8 mouse cellular contexts compared by ENCODE assay signal in the genomic region with DNA sequence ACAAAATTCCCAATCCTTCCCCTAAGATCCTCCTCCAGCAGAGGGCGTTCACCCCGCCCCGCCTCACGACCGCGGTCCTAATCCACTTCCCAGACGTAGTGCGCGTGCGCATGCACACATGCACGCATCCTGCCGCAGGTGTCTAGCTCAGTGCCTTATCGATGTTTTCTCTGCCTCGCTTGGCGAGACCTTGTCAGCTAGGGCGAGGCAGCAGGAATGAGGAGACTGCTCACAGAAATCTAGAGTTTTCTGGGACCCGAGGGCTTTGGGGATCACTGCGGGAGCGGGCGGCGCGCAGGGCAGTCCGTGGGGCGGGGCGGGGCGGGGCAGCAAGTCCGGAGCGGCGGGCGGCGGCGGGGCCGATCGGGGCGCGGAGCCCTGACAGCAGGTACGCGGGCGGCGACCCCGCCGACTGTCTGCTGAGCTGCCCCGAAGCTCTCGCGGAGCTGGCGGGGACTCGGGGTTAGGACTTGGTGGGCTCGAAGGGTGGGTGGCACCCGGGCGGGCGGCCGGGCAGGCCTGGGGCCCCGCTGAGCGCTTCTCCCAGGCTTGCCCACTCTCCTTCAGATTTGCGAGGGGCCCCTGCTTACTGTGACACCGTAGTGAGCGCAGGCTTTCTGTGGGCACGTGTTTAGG. TPM values are rescaled to one million over a fixed set of nuclear protein-coding genes. Genes with fewer than 3 reads are reported as not detected.
DNase-seq lines count a peak whose midpoint lies in the region; ATAC-seq and TF ChIP-seq lines count a peak whose summit lies in the region.

A gene (plus strand): TSS at position 314 of the 636 bp plus-strand sequence.

- peak within 1 kb of the TSS; percentile 58 for H3K27ac ChIP-seq in bone marrow macrophage, adult 2 months (ENCODE audit: insufficient read depth, low read depth, low read length)
- peak within 1 kb of the TSS; percentile 67 for H3K27ac ChIP-seq in embryonic fibroblast, embryonic 13.5 days (ENCODE audit: insufficient read depth, low read length)
- H3K27ac ChIP-seq in heart, embryonic 10.5 days: peak within 1 kb of the TSS; percentile 99
- H3K27ac ChIP-seq in kidney, embryonic 15.5 days: peak within 1 kb of the TSS; percentile 87

- DNase-seq in A20 (ENCODE audit: low read depth, low spot score) (peak; percentile 92), liver (peak; percentile 96)
- DNase-seq in heart, embryonic 10.5 days (ENCODE audit: low spot score): peak; percentile 96
- peak; percentile 94 to 98 for DNase-seq in spleen, postnatal 4 days (ENCODE audit: low spot score in 2 of 2)

- no peaks in the 10 kb centered on the region for H3K36me3 ChIP-seq in heart, embryonic 10.5 days
- no peaks in the 10 kb centered on the region for H3K36me3 ChIP-seq in kidney, embryonic 15.5 days

- peaks cover 23% of the 10 kb centered on the region for H3K4me1 ChIP-seq in bone marrow macrophage, adult 2 months (ENCODE audit: control insufficient read depth, insufficient read depth, low read length)
- peaks cover 3% of the 10 kb centered on the region for H3K4me1 ChIP-seq in embryonic fibroblast, embryonic 13.5 days (ENCODE audit: control insufficient read depth, insufficient read depth, low read length)
- H3K4me1 ChIP-seq in heart, embryonic 10.5 days: peaks cover 36% of the 10 kb centered on the region
- H3K4me1 ChIP-seq in kidney, embryonic 15.5 days: peaks cover 59% of the 10 kb centered on the region

- TF ChIP-seq CTCF in bone marrow macrophage, adult 2 months (IDR thresholded peaks at IDR 0.05; ENCODE audit: low read depth, low read length): no peak
- TF ChIP-seq CTCF in embryonic fibroblast, embryonic 13.5 days (IDR thresholded peaks at IDR 0.05; ENCODE audit: borderline replicate concordance, insufficient read depth, low read length): peak; percentile 83; the same call in 1 of the 2 replicates

- no peak for TF ChIP-seq POLR2A in bone marrow macrophage, adult 2 months (IDR thresholded peaks at IDR 0.05; ENCODE audit: borderline replicate concordance, low read depth, low read length)
- peak; percentile 58; the same call in 1 of the 2 replicates for TF ChIP-seq POLR2A in embryonic fibroblast, embryonic 13.5 days (IDR thresholded peaks at IDR 0.05; ENCODE audit: low read depth, low read length)

- H3K9ac ChIP-seq in kidney, embryonic 15.5 days: peak within 1 kb of the TSS; percentile 90

- peaks cover 22% of the 10 kb centered on the region for H3K27me3 ChIP-seq in heart, embryonic 10.5 days (ENCODE audit: insufficient read depth, poor library complexity, severe bottlenecking)
- peaks cover 20% of the 10 kb centered on the region for H3K27me3 ChIP-seq in kidney, embryonic 15.5 days

- WGBS in heart, embryonic 10.5 days: under 1% methylated on average over 57 of the region's 58 CpGs
- WGBS in kidney, embryonic 15.5 days: under 1% methylated on average over 57 of the region's 58 CpGs

- H3K4me2 ChIP-seq in kidney, embryonic 15.5 days: peak within 1 kb of the TSS; percentile 72

- H3K9me3 ChIP-seq in heart, embryonic 10.5 days: no peaks in the 10 kb centered on the region
- H3K9me3 ChIP-seq in kidney, embryonic 15.5 days (replicated peaks): no peaks in the 10 kb centered on the region

- ATAC-seq in kidney, embryonic 15.5 days (replicated peaks; ENCODE audit: low FRiP score): peak; percentile 83
- ATAC-seq in monocyte, adult 5-6 weeks (replicated peaks; ENCODE audit: insufficient number of reproducible peaks, low FRiP score, low TSS enrichment, poor library complexity, severe bottlenecking): peak; percentile 92

- peak within 1 kb of the TSS; percentile 81 for H3K4me3 ChIP-seq in bone marrow macrophage, adult 2 months (ENCODE audit: insufficient read depth, low read length)
- peak within 1 kb of the TSS; percentile 99 for H3K4me3 ChIP-seq in embryonic fibroblast, embryonic 13.5 days (ENCODE audit: insufficient read depth, low read length)
- H3K4me3 ChIP-seq in heart, embryonic 10.5 days: peak within 1 kb of the TSS; percentile 95
- H3K4me3 ChIP-seq in kidney, embryonic 15.5 days (replicated peaks): peak within 1 kb of the TSS; percentile 92

RNA-seq across cellular contexts. Expression of the gene that starts here (rescaled TPM):
- 87.2 and 98.2 TPM in 2 replicates for polyA plus RNA-seq in bone marrow macrophage, adult 2 months (2012; ENCODE audit: insufficient read depth, insufficient read length, missing spikeins)
- polyA plus RNA-seq in embryonic fibroblast, embryonic 13.5 days (2011; ENCODE audit: insufficient read length, low read depth, missing spikeins): 92.5 and 98.8 TPM in 2 replicates
- polyA plus RNA-seq in heart, embryonic 10.5 days (2016; fragmentation: Nextera tagmentation; extraction: Ambion mirVana): 83.2 and 93.0 TPM in 2 replicates
- polyA plus RNA-seq in kidney, embryonic 15.5 days (2015; fragmentation: Nextera tagmentation; extraction: Ambion mirVana): 89.2 and 93.9 TPM in 2 replicates
- total RNA-seq in monocyte, adult 5-6 weeks (2017): 39.1 to 65.9 TPM (median 51.0 TPM) in 3 replicates

Comparison
In these comparisons a context has a peak if more than half of its experiments do, and no peak if none do; other contexts are left out.
1. Peak in every context shown above with its lines: DNase-seq, ATAC-seq, H3K4me3 ChIP-seq and H3K27ac ChIP-seq.